Mouse (Mus musculus) embryonic facial prominence, embryonic 13.5 days (tissue): ENCODE measurements around the gene Ube2i. TPM values are rescaled to one million over a fixed set of nuclear protein-coding genes. Genes with fewer than 3 reads are reported as not detected.

Experiments used
- ATAC-seq: fragments of 200-750 bp; cut with Nextera tagmentation; 2 replicates; pipeline ENCODE4 v1.8.0; 2017; ENCODE audit warnings: low read depth; ENCODE audit not compliant: insufficient number of reproducible peaks, insufficient read depth, low FRiP score, low TSS enrichment
- H3K27ac ChIP-seq: fragments of 300-500 bp; sonication (generic); 2 replicates; pipeline ENCODE4 v1.5.1; 2015; ENCODE audit warnings: moderate library complexity, mild to moderate bottlenecking, inconsistent platforms
- H3K27me3 ChIP-seq: fragments of 300-500 bp; sonication (generic); 2 replicates; pipeline ENCODE4 v1.6.1; 2015; ENCODE audit warnings: mild to moderate bottlenecking, inconsistent platforms
- H3K36me3 ChIP-seq: fragments of 300-500 bp; sonication (generic); 2 replicates; pipeline ENCODE4 v1.6.1; 2015; ENCODE audit warnings: mild to moderate bottlenecking, inconsistent platforms
- H3K4me1 ChIP-seq: fragments of 300-500 bp; sonication (generic); 2 replicates; pipeline ENCODE4 v1.6.1; 2015; ENCODE audit warnings: inconsistent platforms
- H3K4me2 ChIP-seq: fragments of 300-500 bp; sonication (generic); 2 replicates; pipeline ENCODE4 v1.6.1; 2015; ENCODE audit warnings: moderate library complexity, mild to moderate bottlenecking, inconsistent platforms
- H3K4me3 ChIP-seq: fragments of 300-500 bp; sonication (generic); 2 replicates; pipeline ENCODE4 v1.5.1; 2015; ENCODE audit warnings: mild to moderate bottlenecking, inconsistent platforms
- H3K9ac ChIP-seq: fragments of 300-500 bp; sonication (generic); 2 replicates; pipeline ENCODE4 v1.6.1; 2015; ENCODE audit warnings: mild to moderate bottlenecking, inconsistent platforms
- H3K9me3 ChIP-seq: fragments of 300-500 bp; sonication (generic); 2 replicates; pipeline ENCODE4 v1.6.1; 2016; ENCODE audit warnings: inconsistent platforms
- WGBS: fragments of 180-500 bp; shearing (Covaris S2); methylation state at CpG from one replicate; pipeline ENCODE4 v1.1.7; 2015; ENCODE audit warnings: mixed read lengths; 5-methylcytosine and 5-hydroxymethylcytosine counted together
- polyA plus RNA-seq: library from polyadenylated mRNA; unstranded; fragments of >200 nt; fragmentation: Nextera tagmentation; extraction: Ambion mirVana; gene quantifications from 2 replicates; pipeline ENCODE4 v1.2.1, GENCODE M21; 2015

Gene Ube2i
- polyA plus RNA-seq, 1 experiment from 2014 or later: 713 TPM

- Histone ChIP-seq H3K9ac (no peak overlapping the region), H3K4me3 (no peak overlapping the region), H3K27ac (no peak overlapping the region), H3K4me1 (peaks cover 20% of the 10 kb centered on the region), H3K4me2 (no peak overlapping the region), H3K9me3 (no peaks in the 10 kb centered on the region), H3K27me3 (no peaks in the 10 kb centered on the region), H3K36me3 (no peaks in the 10 kb centered on the region)
- WGBS: 97% methylated on average over 3 of the region's 3 CpGs
- no peak for ATAC-seq
These were observed 1.4 kb upstream of the Ube2i start for GRCm38 (mm10) chr17:25275833-25276232.

- ATAC-seq: peak; percentile 85
- Histone ChIP-seq H3K4me2 (peak overlapping the region; percentile 96), H3K9ac (peak overlapping the region; percentile 97), H3K4me1 (peaks cover 34% of the 10 kb centered on the region), H3K27me3 (no peaks in the 10 kb centered on the region), H3K9me3 (no peaks in the 10 kb centered on the region), H3K36me3 (peaks cover 17% of the 10 kb centered on the region), H3K27ac (peak overlapping the region; percentile 98), H3K4me3 (peak overlapping the region; percentile 98)
- under 1% methylated on average over 39 of the region's 45 CpGs for WGBS
These were observed 518 bp downstream of the Ube2i start for GRCm38 (mm10) chr17:25273706-25274501.

- Histone ChIP-seq H3K27me3 (no peaks in the 10 kb centered on the region), H3K4me1 (peaks cover 34% of the 10 kb centered on the region), H3K36me3 (peaks cover 24% of the 10 kb centered on the region), H3K9me3 (no peaks in the 10 kb centered on the region), H3K27ac (peak overlapping the region; percentile 98), H3K4me3 (peak overlapping the region; percentile 98), H3K4me2 (peak overlapping the region; percentile 96), H3K9ac (peak overlapping the region; percentile 97)
- WGBS: under 1% methylated on average over 89 of the region's 92 CpGs
- peak; percentile 93 for ATAC-seq
These were observed 1.3 kb downstream of the Ube2i start for GRCm38 (mm10) chr17:25272951-25273705.

- peaks cover 32% of the 10 kb centered on the region for H3K36me3 ChIP-seq
- peak overlapping the region; percentile 98 for H3K27ac ChIP-seq
- H3K4me1 ChIP-seq: peaks cover 34% of the 10 kb centered on the region
- WGBS: under 1% methylated on average over 10 of the region's 10 CpGs
- H3K27me3 ChIP-seq: no peaks in the 10 kb centered on the region
- peak overlapping the region; percentile 98 for H3K4me3 ChIP-seq
- peak overlapping the region; percentile 97 for H3K9ac ChIP-seq
- no peaks in the 10 kb centered on the region for H3K9me3 ChIP-seq
- no peak for ATAC-seq
- peak overlapping the region; percentile 96 for H3K4me2 ChIP-seq
These were observed 2.1 kb downstream of the Ube2i start for GRCm38 (mm10) chr17:25272326-25272725.

GRCm38 (mm10) chr17:25270795-25271335 lies 3.6 kb downstream of the Ube2i start:
- Histone ChIP-seq H3K4me2 (peak overlapping the region; percentile 96), H3K9ac (peak overlapping the region; percentile 97), H3K36me3 (peaks cover 47% of the 10 kb centered on the region), H3K4me1 (peaks cover 34% of the 10 kb centered on the region), H3K27me3 (no peaks in the 10 kb centered on the region), H3K4me3 (peak overlapping the region; percentile 98), H3K27ac (no peak overlapping the region), H3K9me3 (no peaks in the 10 kb centered on the region)
- ATAC-seq: no peak
- WGBS: 90% methylated on average over 2 of the region's 2 CpGs

- H3K27me3 ChIP-seq: no peaks in the 10 kb centered on the region
- no peak for ATAC-seq
- no peak overlapping the region for H3K4me3 ChIP-seq
- 0 out of 2 replicates have a peak, but pooled peaks cover under 1% of the 10 kb centered on the region for H3K4me1 ChIP-seq
- peaks cover 81% of the 10 kb centered on the region for H3K36me3 ChIP-seq
- no peaks in the 10 kb centered on the region for H3K9me3 ChIP-seq
- 85% methylated on average over 3 of the region's 3 CpGs for WGBS
- no peak overlapping the region for H3K9ac ChIP-seq
- no peak overlapping the region for H3K27ac ChIP-seq
- no peak overlapping the region for H3K4me2 ChIP-seq
These were observed 10.0 kb downstream of the Ube2i start for GRCm38 (mm10) chr17:25264453-25264852.

GRCm38 (mm10) chr17:25257804-25258261 lies 16.6 kb downstream of the Ube2i start:
- H3K36me3 ChIP-seq: peaks cover 25% of the 10 kb centered on the region
- no peak for ATAC-seq
- H3K4me1 ChIP-seq: peaks cover 23% of the 10 kb centered on the region
- H3K27ac ChIP-seq: no peak overlapping the region
- H3K27me3 ChIP-seq: peaks cover 40% of the 10 kb centered on the region
- H3K4me2 ChIP-seq: no peak overlapping the region
- H3K4me3 ChIP-seq: no peak overlapping the region
- 59% methylated on average over 6 of the region's 6 CpGs for WGBS
- no peaks in the 10 kb centered on the region for H3K9me3 ChIP-seq
- H3K9ac ChIP-seq: no peak overlapping the region

GRCm38 (mm10) chr17:25256140-25256754 lies 18.2 kb downstream of the Ube2i start, which contains the start of gene Baiap3:
Gene Baiap3 (minus strand): TSS chr17:25256364.
- Histone ChIP-seq H3K9me3 (no peaks in the 10 kb centered on the region), H3K4me2 (peak within 1 kb of the TSS; percentile 75), H3K27me3 (peaks cover 46% of the 10 kb centered on the region), H3K4me1 (peaks cover 23% of the 10 kb centered on the region), H3K9ac (peak within 1 kb of the TSS; percentile 67), H3K27ac (no peak within 1 kb of the TSS), H3K4me3 (peak within 1 kb of the TSS; percentile 46), H3K36me3 (peaks cover 19% of the 10 kb centered on the region)
- peak; percentile 59; the same call in 1 of the 2 replicates for ATAC-seq
- 4% methylated on average over 25 of the region's 35 CpGs for WGBS

- Histone ChIP-seq H3K4me2 (no peak overlapping the region), H3K9ac (no peak overlapping the region), H3K27ac (no peak overlapping the region), H3K27me3 (peaks cover 55% of the 10 kb centered on the region), H3K9me3 (no peaks in the 10 kb centered on the region), H3K4me3 (no peak overlapping the region), H3K4me1 (peaks cover 23% of the 10 kb centered on the region), H3K36me3 (peaks cover 16% of the 10 kb centered on the region)
- ATAC-seq: no peak
- 55% methylated on average over 2 of the region's 2 CpGs for WGBS
These were observed 19.3 kb downstream of the Ube2i start for GRCm38 (mm10) chr17:25255110-25255509.

- H3K9ac ChIP-seq: peak overlapping the region; percentile 4; the same call in 1 of the 2 replicates
- 27% methylated on average over 10 of the region's 10 CpGs for WGBS
- H3K27me3 ChIP-seq: peaks cover 55% of the 10 kb centered on the region
These were observed 20.7 kb downstream of the Ube2i start for GRCm38 (mm10) chr17:25253760-25254159.

GRCm38 (mm10) chr17:25252643-25253042 lies 21.8 kb downstream of the Ube2i start:
- Histone ChIP-seq H3K36me3 (no peaks in the 10 kb centered on the region), H3K4me1 (peaks cover 18% of the 10 kb centered on the region), H3K27me3 (peaks cover 55% of the 10 kb centered on the region), H3K4me2 (no peak overlapping the region), H3K4me3 (no peak overlapping the region), H3K27ac (no peak overlapping the region), H3K9me3 (no peaks in the 10 kb centered on the region), H3K9ac (no peak overlapping the region)
- ATAC-seq: no peak
- WGBS: 52% methylated on average over 3 of the region's 3 CpGs

More at GRCm38 (mm10) chr17:25253760-25254159, 20.7 kb downstream of the Ube2i start:
- Histone ChIP-seq H3K27ac (no peak overlapping the region), H3K4me3 (no peak overlapping the region), H3K36me3 (peaks cover 3% of the 10 kb centered on the region), H3K9me3 (no peaks in the 10 kb centered on the region), H3K4me2 (no peak overlapping the region), H3K4me1 (peaks cover 23% of the 10 kb centered on the region)
- ATAC-seq: no peak
